19 mouse cellular contexts compared by ENCODE assay signal in the genomic region with DNA sequence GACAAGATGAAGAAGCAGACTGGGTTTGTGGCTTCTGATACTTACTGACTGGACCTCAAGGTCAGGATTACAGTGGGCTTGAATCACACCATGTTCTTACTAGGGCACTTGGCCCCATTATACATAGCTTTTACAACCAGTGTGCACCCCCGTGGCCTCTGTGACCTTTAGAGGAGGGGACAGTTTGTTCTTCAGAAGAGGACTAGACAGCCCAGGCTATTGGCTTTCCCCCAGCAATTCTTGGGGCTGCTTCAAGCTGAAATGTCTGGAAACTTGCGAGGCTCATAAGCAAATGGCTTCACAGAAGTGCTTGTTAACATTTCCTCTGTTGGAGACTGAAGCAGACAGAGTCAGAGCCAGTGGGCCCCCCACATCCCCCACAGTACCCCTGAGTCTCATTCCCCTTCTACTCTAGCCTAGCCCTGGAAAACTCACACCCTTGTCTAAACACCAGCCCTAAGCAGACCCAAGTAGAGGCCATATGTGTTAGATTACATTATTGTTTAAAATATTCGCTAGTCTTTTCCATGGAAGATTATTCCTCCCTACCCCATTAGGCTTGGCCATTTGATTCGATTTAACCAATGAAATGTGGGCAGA.
A peak's percentile ranks its signal among the peaks of the same experiment; 100 is the strongest.
DNase-seq lines count a peak whose midpoint lies in the region; ATAC-seq and TF ChIP-seq lines count a peak whose summit lies in the region.
"Had no signal": no experiment of that assay in that cellular context is flagged by ENCODE, and none has a peak within 500 bp of the region (broad histone marks: within the 10 kb centered on the region; RNA-seq: fewer than 3 reads in every experiment).

No protein-coding gene starts in this region.

- H3K79me2 ChIP-seq in liver, adult 2 months (ENCODE audit: control insufficient read depth, insufficient read depth, low read length): no peaks in the 10 kb centered on the region

- no peaks in the 10 kb centered on the region; the same call in 1 of the 2 replicates for H3K4me1 ChIP-seq in liver, adult 2 months (ENCODE audit: control insufficient read depth, insufficient read depth, low read length)
- no peaks in the 10 kb centered on the region for H3K4me1 ChIP-seq in liver, embryonic 12.5 days
- peaks cover 74% of the 10 kb centered on the region for H3K4me1 ChIP-seq in embryonic facial prominence, embryonic 13.5 days
- H3K4me1 ChIP-seq in limb, embryonic 10.5 days: peaks cover 83% of the 10 kb centered on the region
- H3K4me1 ChIP-seq in stomach, embryonic 14.5 days (ENCODE audit: control insufficient read depth, insufficient read depth, low read length): peaks cover 31% of the 10 kb centered on the region
- H3K4me1 ChIP-seq: liver, embryonic 13.5 days had no signal

- H3K9me3 ChIP-seq in liver, embryonic 12.5 days (replicated peaks): no peaks in the 10 kb centered on the region
- no peaks in the 10 kb centered on the region for H3K9me3 ChIP-seq in embryonic facial prominence, embryonic 13.5 days
- no peaks in the 10 kb centered on the region for H3K9me3 ChIP-seq in limb, embryonic 10.5 days (replicated peaks)
- H3K9me3 ChIP-seq in stomach, embryonic 14.5 days (ENCODE audit: control insufficient read depth, low read depth, low read length): no peaks in the 10 kb centered on the region
- H3K9me3 ChIP-seq: forebrain, embryonic 12.5 days; liver, embryonic 13.5 days; midbrain, embryonic 15.5 days; neural tube, embryonic 12.5 days had no signal

- H3K9ac ChIP-seq in liver, adult 2 months (ENCODE audit: low read depth, low read length): no peak overlapping the region
- no peak overlapping the region for H3K9ac ChIP-seq in liver, embryonic 12.5 days
- 0 out of 2 replicates have a peak overlapping the region, but pooled peaks have one; percentile 27 for H3K9ac ChIP-seq in embryonic facial prominence, embryonic 13.5 days
- H3K9ac ChIP-seq in stomach, embryonic 14.5 days (replicated peaks; ENCODE audit: low read depth, low read length): no peak overlapping the region
- H3K9ac ChIP-seq: forebrain, embryonic 12.5 days; liver, embryonic 13.5 days; midbrain, embryonic 15.5 days; neural tube, embryonic 12.5 days had no signal

- WGBS in liver, adult 2 months: 75% methylated on average over 4 of the region's 4 CpGs
- WGBS in liver, embryonic 12.5 days (ENCODE audit: insufficient replicate concordance): 56% methylated on average over 4 of the region's 4 CpGs
- WGBS in embryonic facial prominence, embryonic 13.5 days: 41% methylated on average over 4 of the region's 4 CpGs
- 82% methylated on average over 4 of the region's 4 CpGs for WGBS in limb, embryonic 10.5 days
- 57% methylated on average over 4 of the region's 4 CpGs for WGBS in stomach, embryonic 14.5 days

- TF ChIP-seq POLR2A in liver, adult 2 months (IDR thresholded peaks at IDR 0.05; ENCODE audit: extremely low read depth, insufficient read depth, low read length): no peak

- no peak for TF ChIP-seq CTCF in liver, adult 2 months (IDR thresholded peaks at IDR 0.05; ENCODE audit: low read depth, low read length)

- H3K27ac ChIP-seq in liver, adult 2 months (replicated peaks; ENCODE audit: insufficient read depth, low read depth, low read length): no peak overlapping the region
- no peak overlapping the region for H3K27ac ChIP-seq in liver, embryonic 12.5 days
- peak overlapping the region; percentile 81 for H3K27ac ChIP-seq in embryonic facial prominence, embryonic 13.5 days
- H3K27ac ChIP-seq in limb, embryonic 10.5 days: peak overlapping the region; percentile 83
- H3K27ac ChIP-seq in stomach, embryonic 14.5 days (ENCODE audit: low read length): peak overlapping the region; percentile 74; the same call in 1 of the 2 replicates
- H3K27ac ChIP-seq: forebrain, embryonic 12.5 days; liver, embryonic 13.5 days; midbrain, embryonic 15.5 days; neural tube, embryonic 12.5 days had no signal

- peak; percentile 19 for DNase-seq in liver, adult 2 months (ENCODE audit: extremely low read depth, low read depth, low spot score)
- no peak for DNase-seq in limb, embryonic 10.5 days (ENCODE audit: low spot score)
- DNase-seq in layer of hippocampus, adult 9-11 months: no peak
- DNase-seq in c-Kit-positive CD71-positive TER-119-positive erythroid progenitor cells, embryonic 14.5 days (ENCODE audit: low spot score): no peak
- DNase-seq: adrenal gland, adult 8-10 months; cerebellum, adult 8-10 months; gastrocnemius, postnatal 14 days; kidney, postnatal 10 days; liver, embryonic 13.5 days; thymus, postnatal 25 days had no signal

- ATAC-seq in liver, embryonic 12.5 days: no peak
- ATAC-seq in embryonic facial prominence, embryonic 13.5 days (ENCODE audit: insufficient number of reproducible peaks, insufficient read depth, low FRiP score, low TSS enrichment, low read depth): no peak
- 0 out of 2 replicates have a peak, but pooled peaks have one; percentile 40 for ATAC-seq in stomach, embryonic 14.5 days (ENCODE audit: insufficient number of reproducible peaks, insufficient read depth, low FRiP score, low read depth)
- ATAC-seq in monocyte, adult 5-6 weeks (replicated peaks; ENCODE audit: insufficient number of reproducible peaks, low FRiP score, low TSS enrichment, poor library complexity, severe bottlenecking): no peak
- ATAC-seq: inflammation-experienced regulatory T-cells, adult 6 months; midbrain, embryonic 15.5 days had no signal

- H3K36me3 ChIP-seq in liver, adult 2 months (ENCODE audit: control insufficient read depth, insufficient read depth, low read length): no peaks in the 10 kb centered on the region
- H3K36me3 ChIP-seq in liver, embryonic 12.5 days: no peaks in the 10 kb centered on the region
- H3K36me3 ChIP-seq in embryonic facial prominence, embryonic 13.5 days: no peaks in the 10 kb centered on the region
- H3K36me3 ChIP-seq in limb, embryonic 10.5 days: no peaks in the 10 kb centered on the region
- H3K36me3 ChIP-seq in stomach, embryonic 14.5 days (ENCODE audit: control insufficient read depth, insufficient read depth, low read length): no peaks in the 10 kb centered on the region
- H3K36me3 ChIP-seq: forebrain, embryonic 12.5 days; G1E; liver, embryonic 13.5 days; midbrain, embryonic 15.5 days; neural tube, embryonic 12.5 days had no signal

- no peak overlapping the region for H3K4me3 ChIP-seq in liver, adult 2 months (ENCODE audit: insufficient read depth, low read depth, low read length)
- no peak overlapping the region for H3K4me3 ChIP-seq in liver, embryonic 12.5 days
- H3K4me3 ChIP-seq in embryonic facial prominence, embryonic 13.5 days: no peak overlapping the region
- no peak overlapping the region for H3K4me3 ChIP-seq in limb, embryonic 10.5 days
- H3K4me3 ChIP-seq in stomach, embryonic 14.5 days (ENCODE audit: low read depth, low read length): no peak overlapping the region
- H3K4me3 ChIP-seq: forebrain, embryonic 12.5 days; liver, embryonic 13.5 days; midbrain, embryonic 15.5 days; neural tube, embryonic 12.5 days had no signal

- 0 out of 2 replicates have a peak, but pooled peaks cover 2% of the 10 kb centered on the region for H3K27me3 ChIP-seq in liver, adult 2 months (ENCODE audit: control insufficient read depth, insufficient read depth, low read length)
- no peaks in the 10 kb centered on the region for H3K27me3 ChIP-seq in liver, embryonic 12.5 days (replicated peaks)
- no peaks in the 10 kb centered on the region for H3K27me3 ChIP-seq in embryonic facial prominence, embryonic 13.5 days
- H3K27me3 ChIP-seq in limb, embryonic 10.5 days (ENCODE audit: low read depth, poor library complexity, severe bottlenecking): no peaks in the 10 kb centered on the region
- no peaks in the 10 kb centered on the region for H3K27me3 ChIP-seq in stomach, embryonic 14.5 days (ENCODE audit: control insufficient read depth, insufficient read depth, low read length)
- H3K27me3 ChIP-seq: forebrain, embryonic 12.5 days; liver, embryonic 13.5 days; midbrain, embryonic 15.5 days; neural tube, embryonic 12.5 days had no signal

- no peak overlapping the region for H3K4me2 ChIP-seq in liver, embryonic 12.5 days
- no peak overlapping the region for H3K4me2 ChIP-seq in embryonic facial prominence, embryonic 13.5 days
- no peak overlapping the region for H3K4me2 ChIP-seq in stomach, embryonic 14.5 days (replicated peaks; ENCODE audit: low read depth, low read length)
- H3K4me2 ChIP-seq: forebrain, embryonic 12.5 days; liver, embryonic 13.5 days; midbrain, embryonic 15.5 days; neural tube, embryonic 12.5 days had no signal

Comparison
In these comparisons a context has a peak if more than half of its experiments do, and no peak if none do; other contexts are left out.
1. H3K27ac ChIP-seq: peak in embryonic facial prominence, embryonic 13.5 days (single experiment), limb, embryonic 10.5 days (single experiment) and stomach, embryonic 14.5 days (single experiment); none in liver, adult 2 months (single experiment) and liver, embryonic 12.5 days (single experiment).